Mouse (Mus musculus): Measurements from ENCODE around the gene AY761185.

DNA sequence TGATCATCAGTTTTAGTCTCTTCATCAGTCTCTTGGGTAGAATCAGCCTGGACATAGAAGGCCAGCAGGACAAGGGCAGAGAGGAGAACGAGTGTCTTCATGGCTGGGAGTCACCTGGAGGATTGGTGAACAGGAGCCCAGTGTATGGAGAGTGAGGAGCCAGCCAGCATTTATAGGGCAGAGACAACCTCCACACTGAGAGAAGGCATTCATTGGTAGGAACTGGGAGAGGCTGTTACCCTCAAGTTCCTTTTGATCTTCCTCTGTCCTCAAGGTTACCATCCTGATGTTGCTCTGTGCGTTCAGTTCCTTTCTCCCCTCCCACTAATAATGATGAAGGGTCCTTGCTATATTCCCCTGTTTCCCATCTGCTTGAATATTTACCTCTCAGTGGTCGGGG, at the start of gene AY761185:
- TF ChIP-seq EP300 (IDR thresholded peaks at IDR 0.05; ENCODE audit: insufficient read depth, low read depth, low read length), result no peak
- no peak for TF ChIP-seq POLR2A (IDR thresholded peaks at IDR 0.05; ENCODE audit: insufficient read depth, low read length)
- no peak for TF ChIP-seq CTCF (IDR thresholded peaks at IDR 0.05; ENCODE audit: low read depth, low read length)

All from ES-Bruce4 (cell line).